Mouse (Mus musculus) cerebellum, adult 11-12 months (tissue): Measurements from ENCODE around the gene Emx1.

Experiments used
- DNase-seq: peaks from one replicate; pipeline ENCODE4 v3.0.0; 2022

Gene Emx1

DNA sequence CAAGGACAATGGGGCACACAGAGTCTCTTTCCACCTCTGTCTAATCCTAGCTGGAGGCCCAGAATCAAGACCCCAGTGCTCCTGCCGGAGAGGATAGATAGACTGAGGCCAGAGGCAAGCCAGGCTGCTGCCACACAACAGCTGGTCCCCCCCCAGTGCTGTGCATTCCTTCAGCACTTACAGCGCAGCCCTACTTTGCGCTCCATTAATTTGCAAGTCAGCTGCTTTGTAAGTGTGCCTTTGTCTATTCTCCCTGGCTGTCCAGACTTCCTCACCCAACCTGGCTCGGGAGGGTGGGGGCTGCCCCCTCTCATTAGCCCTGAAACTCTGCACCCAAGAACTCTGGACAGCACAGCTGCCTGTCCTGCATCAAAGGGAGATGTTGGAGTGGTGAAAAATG, 44.8 kb downstream of the Emx1 start:
- DNase-seq: no peak

DNA sequence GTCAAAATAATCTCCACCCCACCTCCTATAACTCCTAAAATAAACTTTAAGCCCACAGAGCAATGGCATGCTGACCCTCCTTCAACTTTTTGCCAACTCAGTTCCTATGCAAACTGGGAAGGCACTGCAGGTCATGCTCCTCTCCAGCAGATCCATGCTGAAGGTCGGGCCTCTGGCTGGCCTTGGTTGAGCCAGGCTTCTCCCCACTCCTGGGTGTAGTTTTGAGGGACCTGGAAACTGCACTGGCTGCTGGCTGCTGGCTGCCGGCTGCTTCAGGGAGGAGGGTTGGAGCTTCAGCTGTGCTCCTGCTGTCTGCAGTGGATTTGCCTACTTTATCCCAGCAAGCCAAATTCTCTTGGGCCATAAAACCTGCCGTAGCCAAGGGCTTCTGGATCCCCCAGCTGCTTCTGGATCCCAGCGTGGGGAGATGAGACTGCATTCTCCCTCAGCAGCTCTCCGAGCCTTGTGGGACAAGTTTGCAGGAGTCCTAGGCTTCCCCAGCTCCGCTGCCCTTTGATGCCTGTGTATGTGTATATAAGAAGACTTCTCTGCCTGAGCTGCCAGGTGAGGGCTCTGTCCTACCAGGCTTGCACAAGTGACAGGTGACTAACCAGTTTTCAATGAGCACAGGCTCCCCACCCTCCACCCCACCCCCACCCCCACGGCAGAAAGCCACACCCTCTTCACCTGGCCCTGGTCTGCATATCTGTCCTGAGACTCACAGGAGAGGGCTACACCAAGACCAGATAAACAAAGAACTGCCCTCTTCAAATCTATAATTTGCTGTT, 45.8 kb downstream of the Emx1 start:
- DNase-seq: no peak

DNA sequence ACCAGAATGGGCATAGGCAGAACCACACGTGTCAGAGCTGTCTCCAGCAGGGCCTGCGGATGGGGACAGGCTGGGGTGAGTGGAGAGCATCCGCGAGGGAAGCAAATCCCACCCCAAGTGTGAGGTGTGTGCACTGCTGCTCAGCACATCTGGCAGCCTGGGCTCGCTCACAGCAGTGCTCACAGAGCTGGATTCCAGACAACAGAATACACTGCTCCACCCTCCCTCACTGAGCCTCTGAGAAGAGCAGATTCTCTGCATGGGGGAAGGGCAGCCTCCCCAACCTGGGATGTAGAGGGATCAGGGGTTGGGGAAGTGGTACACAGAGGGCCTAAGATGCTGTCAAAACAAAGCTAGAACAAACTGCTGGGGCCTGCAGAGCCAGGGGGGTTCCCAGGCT, 47.6 kb downstream of the Emx1 start:
- DNase-seq: no peak

DNA sequence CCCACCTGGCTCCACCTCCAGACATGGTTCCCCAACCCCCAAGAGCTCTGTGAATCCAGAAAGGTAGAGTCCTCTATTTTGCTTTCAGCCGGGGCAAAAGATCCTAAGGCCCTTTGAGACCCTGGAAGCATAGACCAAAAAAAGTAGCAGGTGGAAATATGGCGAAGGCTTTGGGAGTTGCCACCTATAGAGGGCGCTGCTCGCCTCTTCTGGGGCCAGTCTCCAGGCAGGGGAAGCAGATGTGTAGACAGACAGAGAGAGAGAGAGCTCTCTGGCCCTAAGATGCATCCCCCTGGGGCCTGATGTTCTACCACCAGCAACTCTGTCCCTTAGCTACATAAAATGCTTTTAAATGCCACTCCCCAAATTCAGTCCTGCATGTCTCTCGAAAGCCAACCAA, 49.8 kb downstream of the Emx1 start:
- DNase-seq: no peak

DNA sequence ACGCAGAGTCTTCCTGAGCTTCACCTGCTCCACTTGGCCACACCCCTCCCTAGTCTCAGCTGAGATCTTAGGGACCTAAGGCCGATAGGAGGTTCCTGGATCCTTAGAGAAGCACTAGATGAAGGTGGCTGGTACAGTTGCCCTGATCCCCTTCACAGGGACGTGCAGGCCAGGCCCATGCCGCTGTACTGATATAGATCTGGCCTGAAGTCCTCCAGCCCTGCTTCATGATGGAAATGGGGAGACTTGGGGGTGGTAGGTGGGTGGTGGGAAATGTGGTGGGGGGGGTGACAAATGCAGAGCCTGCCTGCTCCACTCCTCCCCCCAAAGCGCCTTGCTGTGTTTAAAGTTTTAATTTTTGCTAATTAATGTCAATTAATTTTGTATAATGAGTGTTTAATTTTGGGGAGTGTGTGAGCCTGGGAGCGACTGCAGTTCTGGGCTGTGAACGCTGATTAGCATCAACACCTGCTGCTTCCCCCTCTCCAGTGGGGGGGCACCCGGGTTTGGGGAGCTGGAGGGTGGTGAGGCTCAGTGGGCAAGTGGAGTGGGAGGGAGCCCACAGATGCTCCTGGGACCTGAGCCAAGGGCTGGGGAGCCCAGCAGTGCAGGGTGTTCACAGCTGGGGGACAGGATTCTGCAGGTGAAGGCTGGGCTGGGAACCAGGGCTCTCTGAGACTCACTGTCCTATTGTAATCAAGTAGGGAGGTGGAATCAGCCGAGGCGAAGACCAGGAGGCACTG, 50.5 kb downstream of the Emx1 start:
- no peak for DNase-seq

DNA sequence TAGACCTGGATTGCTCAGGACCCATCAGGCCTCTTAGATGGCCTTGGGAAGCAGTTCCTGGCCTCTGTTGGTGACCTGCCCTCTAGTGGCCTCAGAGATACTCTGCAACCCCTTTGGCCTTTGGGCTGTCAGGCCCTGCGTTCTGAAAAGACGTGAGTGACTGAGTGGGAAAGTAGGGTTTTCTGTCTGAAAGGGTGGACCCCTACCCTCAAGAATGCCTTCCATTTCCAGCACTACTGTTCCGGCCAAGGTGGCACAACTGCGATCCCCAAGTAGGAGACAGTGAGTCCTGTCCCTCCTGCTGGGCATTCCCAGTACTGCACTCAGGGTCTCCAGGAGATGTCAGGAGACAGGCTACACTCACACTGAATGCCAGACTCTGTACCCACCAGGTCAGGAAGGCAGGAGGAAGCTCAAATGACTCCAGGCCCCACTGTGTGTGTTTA, 51.8 kb downstream of the Emx1 start:
- peak; percentile 27 for DNase-seq

DNA sequence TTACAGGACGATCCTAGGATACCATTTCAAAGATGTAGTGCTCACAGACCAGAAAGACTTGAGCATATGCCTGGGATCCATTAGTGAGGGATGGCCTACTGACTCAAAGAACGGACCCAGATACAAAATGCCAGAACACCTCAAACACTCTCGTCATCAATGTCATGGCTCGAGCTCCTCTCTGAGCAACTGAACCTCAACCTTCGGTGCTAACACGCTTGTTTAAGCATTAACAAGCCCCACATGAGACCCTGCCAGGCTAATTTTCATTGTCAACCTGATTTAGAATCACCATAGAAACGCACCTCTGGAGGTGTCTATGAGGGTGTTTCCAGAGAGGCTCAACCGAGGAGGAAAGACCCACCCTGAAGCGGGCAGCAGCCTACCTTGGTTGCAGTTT, 62.6 kb downstream of the Emx1 start:
- DNase-seq: no peak

DNA sequence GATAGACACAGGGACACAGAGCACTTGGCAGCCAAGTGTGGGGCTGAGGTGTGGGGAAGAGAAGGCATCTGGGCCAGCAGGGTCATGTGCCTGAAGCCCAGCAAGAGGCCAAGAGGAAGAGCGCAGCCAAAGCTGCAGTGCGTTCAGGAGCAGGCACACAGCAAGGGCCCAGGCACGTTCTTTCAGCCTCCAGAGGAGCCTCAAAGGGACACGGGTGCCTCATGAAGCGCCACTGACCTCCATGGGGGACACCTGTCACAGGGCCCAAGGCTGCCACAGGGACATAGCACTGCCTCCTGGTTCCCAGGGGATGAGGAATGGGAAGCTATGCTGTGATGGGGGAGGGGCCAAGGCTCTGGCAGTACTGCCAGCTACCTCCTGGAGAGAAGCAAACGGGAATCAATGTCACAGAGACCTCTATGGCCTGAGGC, 63.6 kb downstream of the Emx1 start:
- DNase-seq: peak; percentile 43

DNA sequence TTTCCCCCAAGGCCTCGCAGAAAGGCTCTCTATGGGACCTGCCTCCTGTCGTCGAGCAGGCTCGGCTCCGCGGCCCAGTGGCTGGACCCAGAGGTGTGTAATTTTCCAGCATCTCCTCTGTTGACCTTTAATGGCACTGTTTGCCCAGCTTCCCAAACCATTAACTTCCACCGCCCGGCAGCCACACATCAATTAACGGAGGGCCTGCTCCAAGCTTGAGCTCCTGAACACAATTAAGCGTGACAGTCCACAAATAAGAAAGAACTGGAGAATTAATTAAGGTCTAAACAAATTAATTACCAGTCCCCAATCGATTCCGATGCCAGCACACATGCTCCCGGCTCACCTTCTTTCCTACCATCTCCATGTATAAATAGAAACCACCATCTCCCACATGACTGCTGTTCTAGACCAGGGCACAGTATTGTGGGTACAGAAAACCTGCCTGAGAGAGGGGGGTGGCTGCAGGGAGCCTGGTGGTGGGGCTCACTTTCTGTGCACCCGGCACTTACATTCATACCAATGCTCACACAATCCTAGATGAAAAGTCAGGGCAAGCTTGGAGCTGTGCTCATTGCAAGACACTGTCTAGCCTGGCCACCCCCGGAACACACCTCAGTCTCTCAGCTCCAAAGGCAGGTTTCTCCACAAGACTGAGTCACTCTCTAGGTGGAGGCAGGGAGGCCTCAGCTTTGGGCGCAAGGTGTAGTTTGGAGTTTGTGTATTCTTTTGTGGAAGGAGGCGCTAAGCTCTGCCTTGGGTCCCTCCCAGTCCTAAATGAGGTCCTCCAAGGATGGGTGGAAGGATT, 65.2 kb downstream of the Emx1 start:
- no peak for DNase-seq

DNA sequence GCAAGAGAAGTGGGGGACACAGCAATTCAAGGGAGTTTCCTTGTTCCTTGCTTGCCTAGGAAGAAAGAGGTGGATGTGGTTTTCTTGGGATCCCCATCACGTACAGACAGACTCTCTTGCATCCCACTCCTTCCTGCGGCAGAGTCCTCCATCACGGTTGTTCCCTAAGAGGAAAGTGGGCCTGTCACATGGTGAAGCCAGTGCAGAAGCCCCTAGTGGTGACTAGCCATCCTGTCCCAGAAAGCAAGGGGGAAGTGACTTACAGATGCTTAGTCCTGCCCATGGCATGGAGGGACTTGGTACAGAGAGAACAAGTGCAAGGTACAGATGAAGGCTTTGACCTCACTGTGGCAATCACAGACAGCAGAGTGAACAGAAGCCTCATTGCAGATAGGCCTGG, 66.0 kb downstream of the Emx1 start:
- DNase-seq: no peak
